Mouse (Mus musculus) left cerebral cortex, postnatal 14 days (tissue): ENCODE measurements around the gene Chrd. TPM values are rescaled to one million over a fixed set of nuclear protein-coding genes. Genes with fewer than 3 reads are reported as not detected.

Source experiments
- DNase-seq, 2 experiments: peaks; one replicate each; pipeline ENCODE4 v3.0.0; 2021 to 2022; ENCODE audit warnings: low spot score in 2 of 2, mixed read lengths in 1 of 2
- intact Hi-C: fragments of 180-260 bp; cut with DNase I; formaldehyde crosslinking; loops from one replicate; pipeline ENCODE4 v1.15.1; 2025
- total RNA-seq, 2 experiments: library from RNA; stranded (reverse); gene quantifications; 2 replicates each; pipeline ENCODE4 v1.2.3; 2021

Gene Chrd
- total RNA-seq, 2 experiments from 2014 or later = 26.9 to 36.6 TPM

DNA sequence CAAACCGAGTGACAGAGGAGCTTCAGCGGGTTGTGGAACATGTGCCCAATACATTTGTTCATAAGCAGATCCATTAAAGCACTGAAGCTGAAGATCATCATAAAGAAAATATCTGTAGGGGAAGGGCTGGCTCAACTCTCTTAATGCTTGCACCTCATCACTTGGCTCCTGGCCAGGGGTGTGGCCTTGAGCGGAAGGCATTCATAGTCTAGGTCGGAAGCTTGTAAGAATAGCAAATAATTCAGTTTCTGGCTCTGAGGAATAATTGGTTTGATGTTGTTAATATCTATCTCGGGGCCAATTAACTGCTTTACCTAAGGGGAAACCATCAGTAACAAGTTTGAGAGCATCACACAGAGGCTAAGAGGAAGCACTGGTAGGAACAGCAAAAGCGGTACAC lies 53.6 kb downstream of the Chrd start:
- intact Hi-C loops = no loop called here
- DNase-seq = no peak

DNA sequence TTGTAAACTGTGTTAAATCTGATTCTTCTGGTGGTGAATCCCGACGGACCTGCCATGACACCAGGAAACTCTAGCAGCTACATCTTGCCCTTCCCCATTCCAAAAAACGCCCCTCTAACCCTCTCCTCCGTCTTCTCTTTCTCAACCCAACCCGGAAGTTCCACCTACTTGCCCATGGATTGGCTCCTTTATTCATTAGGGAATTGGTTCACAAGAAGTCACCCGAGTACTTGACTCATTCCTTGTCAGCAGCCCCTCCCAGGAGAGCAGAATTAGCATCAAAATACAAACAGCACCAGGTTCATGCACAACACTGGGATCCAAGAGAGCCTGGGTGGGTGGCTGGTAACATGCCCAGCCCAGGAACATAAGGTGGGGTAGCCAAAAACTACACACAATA lies 58.9 kb downstream of the Chrd start:
- DNase-seq = no peak
- intact Hi-C loops = no loop called here

Other genes starting within 250 kb of the Chrd start
- 10 to 100 TPM; 55.0 to 57.6 TPM for gene Eif2b5, start 234.3 kb upstream of the Chrd start, total RNA-seq
- gene Dvl3, start 216.1 kb upstream of the Chrd start, total RNA-seq = 10 to 100 TPM; 82.2 to 86.1 TPM
- gene Ap2m1, start 197.6 kb upstream of the Chrd start, total RNA-seq = 100 to 1,000 TPM; 917 to 964 TPM
- gene Abcf3, start 184.6 kb upstream of the Chrd start, total RNA-seq = 10 to 100 TPM; 82.9 to 86.5 TPM
- gene Vwa5b2, start 143.7 kb upstream of the Chrd start, total RNA-seq = 10 to 100 TPM; 58.6 to 63.8 TPM
- gene Eef1akmt4, start 121.5 kb upstream of the Chrd start, total RNA-seq = 1 to 10 TPM; 1.6 to 2.6 TPM
- gene Gm49333, start 121.5 kb upstream of the Chrd start, total RNA-seq = under 1 TPM in 1 of 2 experiments, not detected in 1; 0.34 TPM
- 10 to 100 TPM; 13.0 to 14.3 TPM for gene Alg3, start 121.4 kb upstream of the Chrd start, total RNA-seq
- 100 to 1,000 TPM; 176 to 177 TPM for gene Camk2n2, start 111.8 kb upstream of the Chrd start, total RNA-seq
- 10 to 100 TPM; 22.3 to 26.2 TPM for gene Ece2, start 103.3 kb upstream of the Chrd start, total RNA-seq
- gene Psmd2, start 81.5 kb upstream of the Chrd start, total RNA-seq = 100 to 1,000 TPM; 238 to 253 TPM
- gene Eif4g1, start 64.8 kb upstream of the Chrd start, total RNA-seq = 100 to 1,000 TPM; 330 to 342 TPM
- gene Fam131a, start 39.9 kb upstream of the Chrd start, total RNA-seq = 100 to 1,000 TPM; 381 to 399 TPM
- 10 to 100 TPM; 21.4 to 29.5 TPM for gene Polr2h, start 15.5 kb upstream of the Chrd start, total RNA-seq
- 10 to 100 TPM; 56.5 to 58.7 TPM for gene Clcn2, start 15.4 kb upstream of the Chrd start, total RNA-seq
- gene Thpo, start 1.4 kb downstream of the Chrd start, total RNA-seq = 1 to 10 TPM; 3.8 to 4.5 TPM